Comparison of ENCODE assay signal across 32 mouse cellular contexts in the genomic region with DNA sequence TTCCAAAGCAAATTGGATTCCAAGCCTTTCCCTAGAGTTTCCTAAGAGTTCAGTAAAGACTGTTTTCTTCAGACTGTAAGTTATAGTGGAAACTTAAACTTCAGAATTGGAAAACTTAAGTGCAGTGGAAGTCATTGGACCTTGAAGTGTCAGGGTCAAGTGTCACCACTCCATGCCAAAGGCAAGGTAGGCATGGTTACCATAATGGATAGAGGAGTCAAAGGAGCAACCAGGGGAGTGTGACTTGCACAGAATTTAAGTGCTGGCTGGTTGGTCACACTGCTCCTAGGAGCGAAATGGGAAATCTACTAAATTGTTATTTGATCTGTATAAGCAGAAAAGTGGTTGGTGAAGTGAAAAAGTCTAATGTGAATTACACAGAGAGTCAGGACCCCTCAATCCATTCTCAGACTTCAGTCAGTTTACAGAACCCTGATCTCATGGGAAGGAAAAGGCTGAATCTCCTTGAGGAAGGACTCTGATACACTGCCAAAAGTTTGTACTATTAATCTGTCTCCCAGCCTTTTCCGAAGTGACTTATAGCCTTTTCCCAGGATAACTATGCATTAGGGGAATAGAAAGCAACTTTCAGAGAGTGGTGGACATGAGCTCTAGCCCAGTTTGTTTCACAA.
A peak's percentile ranks its signal among the peaks of the same experiment; 100 is the strongest.
DNase-seq lines count a peak whose midpoint lies in the region; ATAC-seq and TF ChIP-seq lines count a peak whose summit lies in the region.
"Had no signal": no experiment of that assay in that cellular context is flagged by ENCODE, and none has a peak within 500 bp of the region (broad histone marks: within the 10 kb centered on the region; RNA-seq: fewer than 3 reads in every experiment).

No protein-coding gene starts in this region.

- 68% methylated on average over 2 of the region's 2 CpGs for WGBS in lung, embryonic 14.5 days
- WGBS in kidney, embryonic 15.5 days = 19% methylated on average over 2 of the region's 2 CpGs

- H3K27ac ChIP-seq in lung, embryonic 14.5 days (ENCODE audit: low read depth) = no peak overlapping the region
- peak overlapping the region; percentile 48; the same call in 1 of the 2 replicates for H3K27ac ChIP-seq in kidney, embryonic 15.5 days
- H3K27ac ChIP-seq: embryonic facial prominence, embryonic 13.5 days; forebrain, embryonic 10.5 days; hindbrain, embryonic 12.5 days; hindbrain, postnatal 0 days; layer of hippocampus, adult 2 months; limb, embryonic 13.5 days; midbrain, embryonic 12.5 days; neural tube, embryonic 13.5 days had no signal

- no peaks in the 10 kb centered on the region for H3K4me1 ChIP-seq in lung, embryonic 14.5 days (ENCODE audit: insufficient read depth)
- peaks cover 13% of the 10 kb centered on the region; the same call in 1 of the 2 replicates for H3K4me1 ChIP-seq in kidney, embryonic 15.5 days
- H3K4me1 ChIP-seq: embryonic facial prominence, embryonic 13.5 days; forebrain, embryonic 10.5 days; hindbrain, embryonic 12.5 days; limb, embryonic 13.5 days; megakaryocyte, embryonic 14.5 days; midbrain, embryonic 12.5 days; neural tube, embryonic 13.5 days had no signal

- H3K4me3 ChIP-seq in lung, embryonic 14.5 days (ENCODE audit: low read depth, low read length) = no peak overlapping the region
- H3K4me3 ChIP-seq in kidney, embryonic 15.5 days (replicated peaks) = no peak overlapping the region
- H3K4me3 ChIP-seq: embryonic facial prominence, embryonic 13.5 days; forebrain, embryonic 10.5 days; hindbrain, embryonic 12.5 days; layer of hippocampus, adult 2 months; limb, embryonic 13.5 days; megakaryocyte, embryonic 14.5 days; midbrain, embryonic 12.5 days; myocyte; neural tube, embryonic 13.5 days had no signal

- H3K9ac ChIP-seq in lung, embryonic 14.5 days = no peak overlapping the region
- H3K9ac ChIP-seq in kidney, embryonic 15.5 days = no peak overlapping the region
- H3K9ac ChIP-seq: embryonic facial prominence, embryonic 13.5 days; hindbrain, embryonic 12.5 days; limb, embryonic 13.5 days; midbrain, embryonic 12.5 days; neural tube, embryonic 13.5 days had no signal

- no peaks in the 10 kb centered on the region for H3K36me3 ChIP-seq in lung, embryonic 14.5 days (ENCODE audit: insufficient read depth)
- no peaks in the 10 kb centered on the region for H3K36me3 ChIP-seq in kidney, embryonic 15.5 days
- H3K36me3 ChIP-seq: embryonic facial prominence, embryonic 13.5 days; forebrain, embryonic 10.5 days; hindbrain, embryonic 12.5 days; limb, embryonic 13.5 days; midbrain, embryonic 12.5 days; neural tube, embryonic 13.5 days had no signal

- H3K27me3 ChIP-seq in lung, embryonic 14.5 days (ENCODE audit: insufficient read depth, low read length) = no peaks in the 10 kb centered on the region
- no peaks in the 10 kb centered on the region for H3K27me3 ChIP-seq in kidney, embryonic 15.5 days
- H3K27me3 ChIP-seq: CH12.LX; embryonic facial prominence, embryonic 13.5 days; hindbrain, embryonic 12.5 days; megakaryocyte, embryonic 14.5 days; midbrain, embryonic 12.5 days; neural tube, embryonic 13.5 days had no signal

- H3K9me3 ChIP-seq in lung, embryonic 14.5 days (ENCODE audit: low read depth, low read length) = no peaks in the 10 kb centered on the region
- no peaks in the 10 kb centered on the region; the same call in 1 of the 2 replicates for H3K9me3 ChIP-seq in kidney, embryonic 15.5 days (replicated peaks)
- H3K9me3 ChIP-seq: forebrain, embryonic 10.5 days; hindbrain, embryonic 12.5 days; limb, embryonic 13.5 days; megakaryocyte, embryonic 14.5 days; midbrain, embryonic 12.5 days; neural tube, embryonic 13.5 days had no signal

- no peak overlapping the region for H3K4me2 ChIP-seq in lung, embryonic 14.5 days
- H3K4me2 ChIP-seq in kidney, embryonic 15.5 days = no peak overlapping the region
- H3K4me2 ChIP-seq: embryonic facial prominence, embryonic 13.5 days; heart, embryonic 11.5 days; hindbrain, embryonic 12.5 days; limb, embryonic 13.5 days; liver, embryonic 11.5 days; midbrain, embryonic 12.5 days; neural tube, embryonic 13.5 days had no signal

- TF ChIP-seq CTCF in lung, embryonic 14.5 days (IDR thresholded peaks at IDR 0.05; ENCODE audit: low read depth) = no peak

- no peak for ATAC-seq in lung, embryonic 14.5 days (ENCODE audit: insufficient read depth)
- peak; percentile 95 for ATAC-seq in kidney, embryonic 15.5 days (replicated peaks; ENCODE audit: low FRiP score)
- ATAC-seq: forebrain, embryonic 16.5 days; hindbrain, postnatal 0 days; intestine, embryonic 16.5 days; lung, postnatal 0 days had no signal

- peak; percentile 40 for DNase-seq in lung, embryonic 14.5 days
- no peak for DNase-seq in lung, adult 18-20 months
- peak; percentile 33 to 69 for DNase-seq in kidney, postnatal 25 days
- no peak for DNase-seq in heart, adult 9 months (ENCODE audit: low spot score in 2 of 2)
- no peak for DNase-seq in adrenal gland, postnatal 14 days
- no peak for DNase-seq in adrenal gland, postnatal 36 days
- DNase-seq: adrenal gland, adult 8-10 months; cerebellum, adult 11-12 months; cerebellum, adult 9-11 months; heart, postnatal 36 days; lung, postnatal 4 days; retina, postnatal 1 day; right cerebral cortex, postnatal 25 days; spleen, adult 18-20 months; thymus, postnatal 14 days had no signal

Comparison
In these comparisons a context has a peak if more than half of its experiments do, and no peak if none do; other contexts are left out.
1. DNase-seq: peak in lung, embryonic 14.5 days (single experiment) and kidney, postnatal 25 days (2 of 2); none in lung, adult 18-20 months (0 of 2), heart, adult 9 months (0 of 2), adrenal gland, postnatal 14 days (single experiment) and adrenal gland, postnatal 36 days (0 of 2).